Mouse (Mus musculus): ENCODE results near the gene Cox17. TPM values are rescaled to one million over a fixed set of nuclear protein-coding genes. Genes with fewer than 3 reads are reported as not detected.

The Cox17 gene
- polyA plus RNA-seq, 1 experiment from 2014 or later, result 124 TPM

- H3K4me2 ChIP-seq (replicated peaks), result no peak overlapping the region
- H3K27ac ChIP-seq (replicated peaks), result 0 out of 2 replicates have a peak overlapping the region, but pooled peaks have one; percentile 39
- H3K27me3 ChIP-seq, result no peaks in the 10 kb centered on the region
- WGBS, result 25% methylated on average over 13 of the region's 13 CpGs
- H3K4me3 ChIP-seq (replicated peaks), result no peak overlapping the region
- H3K36me3 ChIP-seq, result no peaks in the 10 kb centered on the region
- H3K9me3 ChIP-seq (replicated peaks), result no peaks in the 10 kb centered on the region
- H3K4me1 ChIP-seq, result peaks cover 22% of the 10 kb centered on the region
- no peak for ATAC-seq (ENCODE audit: insufficient number of reproducible peaks, low FRiP score, low TSS enrichment, low read depth)
- no peak overlapping the region for H3K9ac ChIP-seq
Measured at GRCm38 (mm10) chr16:38396155-38396554, 49.4 kb downstream of the Cox17 start.

- WGBS, result 85% methylated on average over 6 of the region's 6 CpGs
Measured at GRCm38 (mm10) chr16:38398266-38398665, 51.5 kb downstream of the Cox17 start.

GRCm38 (mm10) chr16:38399076-38399475, 52.3 kb downstream of the Cox17 start:
- H3K9ac ChIP-seq, result no peak overlapping the region
- WGBS, result 68% methylated on average over 3 of the region's 3 CpGs
- peak overlapping the region; percentile 82 for H3K27ac ChIP-seq (replicated peaks)

More at GRCm38 (mm10) chr16:38398266-38398665, 51.5 kb downstream of the Cox17 start:
- Histone ChIP-seq H3K9me3 (replicated peaks) (no peaks in the 10 kb centered on the region), H3K9ac (no peak overlapping the region), H3K4me1 (peaks cover 22% of the 10 kb centered on the region), H3K36me3 (no peaks in the 10 kb centered on the region), H3K4me3 (replicated peaks) (no peak overlapping the region), H3K27ac (replicated peaks) (no peak overlapping the region), H3K27me3 (no peaks in the 10 kb centered on the region), H3K4me2 (replicated peaks) (no peak overlapping the region)
- no peak for ATAC-seq (ENCODE audit: insufficient number of reproducible peaks, low FRiP score, low TSS enrichment, low read depth)

GRCm38 (mm10) chr16:38399531-38400231, 52.9 kb downstream of the Cox17 start:
- peak overlapping the region; percentile 25 for H3K4me3 ChIP-seq (replicated peaks)
- H3K27me3 ChIP-seq, result no peaks in the 10 kb centered on the region
- WGBS, result 13% methylated on average over 17 of the region's 17 CpGs
- peak overlapping the region; percentile 21; the same call in 1 of the 2 replicates for H3K9ac ChIP-seq
- peak overlapping the region; percentile 82 for H3K27ac ChIP-seq (replicated peaks)
- H3K9me3 ChIP-seq (replicated peaks), result no peaks in the 10 kb centered on the region
- no peaks in the 10 kb centered on the region for H3K36me3 ChIP-seq
- ATAC-seq (ENCODE audit: insufficient number of reproducible peaks, low FRiP score, low TSS enrichment, low read depth), result peak; percentile 82
- peaks cover 22% of the 10 kb centered on the region for H3K4me1 ChIP-seq
- H3K4me2 ChIP-seq (replicated peaks), result peak overlapping the region; percentile 51

More at GRCm38 (mm10) chr16:38399076-38399475, 52.3 kb downstream of the Cox17 start:
- peaks cover 22% of the 10 kb centered on the region for H3K4me1 ChIP-seq
- no peak for ATAC-seq (ENCODE audit: insufficient number of reproducible peaks, low FRiP score, low TSS enrichment, low read depth)
- no peak overlapping the region for H3K4me3 ChIP-seq (replicated peaks)
- no peaks in the 10 kb centered on the region for H3K36me3 ChIP-seq
- H3K9me3 ChIP-seq (replicated peaks), result no peaks in the 10 kb centered on the region
- H3K27me3 ChIP-seq, result no peaks in the 10 kb centered on the region
- peak overlapping the region; percentile 51; the same call in 1 of the 2 replicates for H3K4me2 ChIP-seq (replicated peaks)

GRCm38 (mm10) chr16:38400311-38400960, 53.6 kb downstream of the Cox17 start:
- Histone ChIP-seq H3K9me3 (replicated peaks) (no peaks in the 10 kb centered on the region), H3K27me3 (no peaks in the 10 kb centered on the region), H3K4me3 (replicated peaks) (peak overlapping the region; percentile 25; the same call in 1 of the 2 replicates), H3K9ac (no peak overlapping the region), H3K4me1 (peaks cover 22% of the 10 kb centered on the region), H3K36me3 (no peaks in the 10 kb centered on the region), H3K4me2 (replicated peaks) (peak overlapping the region; percentile 51), H3K27ac (replicated peaks) (peak overlapping the region; percentile 82)
- 75% methylated on average over 9 of the region's 9 CpGs for WGBS
- ATAC-seq (ENCODE audit: insufficient number of reproducible peaks, low FRiP score, low TSS enrichment, low read depth), result no peak

GRCm38 (mm10) chr16:38401468-38401867, 54.7 kb downstream of the Cox17 start:
- 75% methylated on average over 6 of the region's 6 CpGs for WGBS
- Histone ChIP-seq H3K9me3 (replicated peaks) (no peaks in the 10 kb centered on the region), H3K27me3 (no peaks in the 10 kb centered on the region), H3K4me1 (peaks cover 18% of the 10 kb centered on the region), H3K4me2 (replicated peaks) (no peak overlapping the region), H3K36me3 (no peaks in the 10 kb centered on the region), H3K4me3 (replicated peaks) (no peak overlapping the region), H3K9ac (no peak overlapping the region), H3K27ac (replicated peaks) (no peak overlapping the region)
- ATAC-seq (ENCODE audit: insufficient number of reproducible peaks, low FRiP score, low TSS enrichment, low read depth), result no peak

Other genes starting within 250 kb of the Cox17 start
- gene Nr1i2, start 52.2 kb upstream of the Cox17 start, polyA plus RNA-seq (2015; fragmentation: Nextera tagmentation; extraction: Ambion mirVana), result not detected in 2 replicates
- gene Maats1, start 4.8 kb upstream of the Cox17 start, polyA plus RNA-seq (2015; fragmentation: Nextera tagmentation; extraction: Ambion mirVana), result 1.8 and 4.2 TPM in 2 replicates
- not detected in 2 replicates for gene Gm21987, start within 50 bp of the Cox17 start, polyA plus RNA-seq (2015; fragmentation: Nextera tagmentation; extraction: Ambion mirVana)
- gene Popdc2, start 15.2 kb downstream of the Cox17 start, polyA plus RNA-seq (2015; fragmentation: Nextera tagmentation; extraction: Ambion mirVana), result 5.2 and 9.7 TPM in 2 replicates
- gene Pla1a, start 86.2 kb downstream of the Cox17 start, polyA plus RNA-seq (2015; fragmentation: Nextera tagmentation; extraction: Ambion mirVana), result 0.49 and 0.60 TPM in 2 replicates
- 105 and 109 TPM in 2 replicates for gene Adprh, start 105.7 kb downstream of the Cox17 start, polyA plus RNA-seq (2015; fragmentation: Nextera tagmentation; extraction: Ambion mirVana)
- gene Cd80, start 108.6 kb downstream of the Cox17 start, polyA plus RNA-seq (2015; fragmentation: Nextera tagmentation; extraction: Ambion mirVana), result 0.21 and 0.41 TPM in 2 replicates
- gene Timmdc1, start 175.7 kb downstream of the Cox17 start, polyA plus RNA-seq (2015; fragmentation: Nextera tagmentation; extraction: Ambion mirVana), result 28.9 and 29.9 TPM in 2 replicates
- gene Poglut1, start 203.3 kb downstream of the Cox17 start, polyA plus RNA-seq (2015; fragmentation: Nextera tagmentation; extraction: Ambion mirVana), result 54.2 and 57.5 TPM in 2 replicates
- 136 and 138 TPM in 2 replicates for gene Tmem39a, start 211.7 kb downstream of the Cox17 start, polyA plus RNA-seq (2015; fragmentation: Nextera tagmentation; extraction: Ambion mirVana)